Comparison of ENCODE assay signal across 34 mouse cellular contexts in the genomic region with DNA sequence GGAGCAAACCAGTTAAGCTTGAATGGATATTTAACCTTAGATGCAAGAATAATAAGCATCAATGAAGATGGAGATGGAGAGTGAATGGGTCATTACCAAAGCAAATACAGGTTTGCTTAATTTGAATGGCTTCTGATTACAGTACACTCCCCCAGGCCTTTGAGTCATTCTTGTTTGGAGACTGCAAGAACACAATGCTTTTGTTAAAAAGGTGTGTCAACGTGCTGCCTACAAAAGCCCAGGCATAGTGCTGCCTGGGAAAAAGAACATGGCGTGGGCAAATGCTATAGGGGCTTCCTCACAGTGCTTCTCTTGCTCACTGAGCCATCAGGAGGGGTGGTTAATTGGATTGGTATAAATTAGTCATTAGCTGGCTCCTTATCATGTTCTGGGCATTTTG. TPM values are rescaled to one million over a fixed set of nuclear protein-coding genes. Genes with fewer than 3 reads are reported as not detected.
DNase-seq lines count a peak whose midpoint lies in the region; ATAC-seq and TF ChIP-seq lines count a peak whose summit lies in the region.
"Had no signal": no experiment of that assay in that cellular context is flagged by ENCODE, and none has a peak within 500 bp of the region (broad histone marks: within the 10 kb centered on the region; RNA-seq: fewer than 3 reads in every experiment).

No protein-coding gene starts in this region.

- H3K9ac ChIP-seq in kidney, embryonic 15.5 days: no peak overlapping the region
- H3K9ac ChIP-seq in ES-E14 (ENCODE audit: insufficient read depth, low read depth, low read length, poor library complexity, severe bottlenecking): no peak overlapping the region
- H3K9ac ChIP-seq in stomach, embryonic 16.5 days (ENCODE audit: low read length): no peak overlapping the region
- no peak overlapping the region for H3K9ac ChIP-seq in midbrain, embryonic 13.5 days (replicated peaks)
- H3K9ac ChIP-seq: embryonic facial prominence, embryonic 15.5 days; heart, embryonic 15.5 days; hindbrain, embryonic 15.5 days; liver, embryonic 13.5 days had no signal

- no peaks in the 10 kb centered on the region for H3K36me3 ChIP-seq in kidney, embryonic 15.5 days
- no peaks in the 10 kb centered on the region for H3K36me3 ChIP-seq in ES-E14 (ENCODE audit: control insufficient read depth, insufficient read depth, low read length, poor library complexity, severe bottlenecking)
- H3K36me3 ChIP-seq in stomach, embryonic 16.5 days (ENCODE audit: control insufficient read depth, insufficient read depth, low read length): no peaks in the 10 kb centered on the region
- no peaks in the 10 kb centered on the region for H3K36me3 ChIP-seq in midbrain, embryonic 13.5 days
- H3K36me3 ChIP-seq: embryonic facial prominence, embryonic 15.5 days; heart, embryonic 15.5 days; hindbrain, embryonic 15.5 days; liver, embryonic 13.5 days had no signal

- no peak for TF ChIP-seq POLR2A in brain, embryonic 14.5 days (IDR thresholded peaks at IDR 0.05; ENCODE audit: borderline replicate concordance, extremely low read depth, insufficient read depth, insufficient read length, poor library complexity, severe bottlenecking)

- WGBS in kidney, embryonic 15.5 days: 37% methylated on average over 2 of the region's 2 CpGs
- 42% methylated on average over 2 of the region's 2 CpGs for WGBS in stomach, embryonic 16.5 days
- WGBS in midbrain, embryonic 13.5 days: 49% methylated on average over 2 of the region's 2 CpGs

- no peak overlapping the region for H3K4me2 ChIP-seq in kidney, embryonic 15.5 days
- H3K4me2 ChIP-seq in stomach, embryonic 16.5 days (ENCODE audit: low read depth, low read length): 0 out of 2 replicates have a peak overlapping the region, but pooled peaks have one; percentile 9
- H3K4me2 ChIP-seq in midbrain, embryonic 13.5 days (replicated peaks): no peak overlapping the region
- H3K4me2 ChIP-seq: embryonic facial prominence, embryonic 15.5 days; heart, embryonic 15.5 days; hindbrain, embryonic 15.5 days; liver, embryonic 13.5 days had no signal

- peaks cover 7% of the 10 kb centered on the region; the same call in 1 of the 2 replicates for H3K4me1 ChIP-seq in kidney, embryonic 15.5 days
- H3K4me1 ChIP-seq in ES-E14 (ENCODE audit: control insufficient read depth in 2 of 2, insufficient read depth in 2 of 2, low read length in 2 of 2, poor library complexity in 1 of 2): peaks cover 0 to 2% of the 10 kb centered on the region in 2 experiments; a peak in 1 of 4 replicates
- no peaks in the 10 kb centered on the region for H3K4me1 ChIP-seq in stomach, embryonic 16.5 days (ENCODE audit: control insufficient read depth, insufficient read depth, low read length)
- H3K4me1 ChIP-seq in midbrain, embryonic 13.5 days (replicated peaks): no peaks in the 10 kb centered on the region
- H3K4me1 ChIP-seq: embryonic facial prominence, embryonic 15.5 days; heart, embryonic 15.5 days; hindbrain, embryonic 15.5 days; liver, embryonic 13.5 days; megakaryocyte, embryonic 14.5 days had no signal

- H3K27ac ChIP-seq in kidney, embryonic 15.5 days: no peak overlapping the region
- no peak overlapping the region for H3K27ac ChIP-seq in ES-E14 (ENCODE audit: insufficient read depth, low read depth, low read length, poor library complexity, severe bottlenecking)
- no peak overlapping the region for H3K27ac ChIP-seq in stomach, embryonic 16.5 days (ENCODE audit: low read length)
- no peak overlapping the region for H3K27ac ChIP-seq in midbrain, embryonic 13.5 days
- H3K27ac ChIP-seq: embryonic facial prominence, embryonic 15.5 days; heart, adult 2 months; heart, embryonic 15.5 days; hindbrain, embryonic 15.5 days; left cerebral cortex, adult 2 months; liver, embryonic 13.5 days had no signal

- H3K9me3 ChIP-seq in kidney, embryonic 15.5 days (replicated peaks): no peaks in the 10 kb centered on the region
- no peaks in the 10 kb centered on the region for H3K9me3 ChIP-seq in ES-E14 (ENCODE audit: control insufficient read depth, insufficient read depth, low read depth, low read length)
- no peaks in the 10 kb centered on the region for H3K9me3 ChIP-seq in stomach, embryonic 16.5 days (replicated peaks; ENCODE audit: control insufficient read depth, low read length)
- no peaks in the 10 kb centered on the region for H3K9me3 ChIP-seq in midbrain, embryonic 13.5 days
- H3K9me3 ChIP-seq: embryonic facial prominence, embryonic 15.5 days; heart, embryonic 15.5 days; hindbrain, embryonic 15.5 days; liver, embryonic 13.5 days had no signal

- H3K4me3 ChIP-seq in kidney, embryonic 15.5 days (replicated peaks): no peak overlapping the region
- H3K4me3 ChIP-seq in ES-E14 (ENCODE audit: insufficient read depth in 1 of 2, low read depth in 1 of 2, low read length in 2 of 2, poor library complexity in 1 of 2, severe bottlenecking in 1 of 2): no peak overlapping the region
- H3K4me3 ChIP-seq in stomach, embryonic 16.5 days (replicated peaks; ENCODE audit: low read length): no peak overlapping the region
- no peak overlapping the region for H3K4me3 ChIP-seq in midbrain, embryonic 13.5 days (replicated peaks)
- H3K4me3 ChIP-seq: embryonic facial prominence, embryonic 15.5 days; heart, adult 2 months; heart, embryonic 15.5 days; hindbrain, embryonic 15.5 days; left cerebral cortex, adult 2 months; liver, embryonic 13.5 days; megakaryocyte, embryonic 14.5 days had no signal

- DNase-seq in kidney, postnatal 10 days: no peak
- DNase-seq in ES-E14 (ENCODE audit: low read depth, low spot score): peak; percentile 43
- DNase-seq in brain, embryonic 14.5 days (ENCODE audit: low read depth): peak; percentile 56
- DNase-seq: adrenal gland, adult 2 months; cerebellum, adult 18-20 months; cerebellum, postnatal 14 days; gastrocnemius, postnatal 10 days; heart, adult 2 months; heart, postnatal 36 days; kidney, adult 8-10 months; layer of hippocampus, adult 9-11 months; liver, embryonic 13.5 days; lung, adult 2 months; midbrain, embryonic 14.5 days; right cerebral cortex, postnatal 25 days; spleen, adult 18-20 months; thymus, adult 18-20 months; thymus, postnatal 36 days had no signal

- TF ChIP-seq CTCF in brain, embryonic 14.5 days (IDR thresholded peaks at IDR 0.05; ENCODE audit: borderline replicate concordance, extremely low read depth, insufficient read depth, insufficient read length): no peak

- ATAC-seq in kidney, embryonic 15.5 days (replicated peaks; ENCODE audit: low FRiP score): peak; percentile 36; the same call in 1 of the 2 replicates
- 0 out of 2 replicates have a peak, but pooled peaks have one; percentile 33 for ATAC-seq in stomach, embryonic 16.5 days (ENCODE audit: insufficient read depth, low FRiP score)
- no peak for ATAC-seq in midbrain, embryonic 13.5 days
- ATAC-seq in cerebellum, adult (ENCODE audit: insufficient number of reproducible peaks, low FRiP score, low TSS enrichment): no peak

- in situ Hi-C loops in ES-E14 (cut with MboI; ENCODE audit: low sequenced_read_pairs in 2 of 2, unreplicated experiment in 2 of 2): no loop called here

- no peaks in the 10 kb centered on the region for H3K27me3 ChIP-seq in kidney, embryonic 15.5 days
- no peaks in the 10 kb centered on the region for H3K27me3 ChIP-seq in stomach, embryonic 16.5 days (ENCODE audit: control insufficient read depth, insufficient read depth, low read length)
- no peaks in the 10 kb centered on the region for H3K27me3 ChIP-seq in midbrain, embryonic 13.5 days
- H3K27me3 ChIP-seq: embryonic facial prominence, embryonic 15.5 days; heart, embryonic 15.5 days; hindbrain, embryonic 15.5 days; liver, embryonic 13.5 days; megakaryocyte, embryonic 14.5 days had no signal

TF ChIP-seq in ES-E14, 5 proteins besides CTCF, POLR2A, EP300 and RAD21:
- TF ChIP-seq MAFK (IDR thresholded peaks at IDR 0.05; ENCODE audit: insufficient read depth, low read depth, low read length) (no peak), CHD2 (IDR thresholded peaks at IDR 0.05; ENCODE audit: low read depth, low read length) (no peak), ZC3H11A (IDR thresholded peaks at IDR 0.05; ENCODE audit: borderline replicate concordance, low read depth, low read length) (no peak), HCFC1 (IDR thresholded peaks at IDR 0.05; ENCODE audit: borderline replicate concordance, insufficient read depth, low read length) (no peak), ZNF384 (IDR thresholded peaks at IDR 0.05; ENCODE audit: low read depth, low read length) (no peak)
TF ChIP-seq in ES-E14: peak in this region for 0.

RNA-seq across cellular contexts. Expression of a gene that starts 46.1 kb away (rescaled TPM):
- not detected in 2 replicates for polyA plus RNA-seq in kidney, embryonic 15.5 days (2015; fragmentation: Nextera tagmentation; extraction: Ambion mirVana)
- not detected in 2 replicates for total RNA-seq in ES-E14 (2012; rRNA removed)
- not detected in 2 replicates for polyA plus RNA-seq in brain, embryonic 14.5 days (2012; rRNA removed)
- not detected in 2 replicates for polyA plus RNA-seq in stomach, embryonic 16.5 days (2015; fragmentation: Nextera tagmentation; extraction: Ambion mirVana)
- not detected in 2 replicates for polyA plus RNA-seq in midbrain, embryonic 13.5 days (2015; fragmentation: Nextera tagmentation; extraction: Ambion mirVana)
- total RNA-seq: adrenal gland, adult 2 months; adrenal gland, postnatal 4 days; gastrocnemius, postnatal 10 days; heart, adult 2 months; heart, postnatal 36 days; left cerebral cortex, adult 2 months; left cerebral cortex, postnatal 36 days had no signal
- polyA plus RNA-seq: adrenal gland, adult 2 months; C2C12; embryonic facial prominence, embryonic 15.5 days; heart, adult 2 months; heart, embryonic 15.5 days; hindbrain, embryonic 15.5 days; intestine, embryonic 14.5 days; large intestine, adult 2 months; limb, embryonic 14.5 days; liver, embryonic 13.5 days; lung, adult 2 months; midbrain, embryonic 14.5 days; neural tube, embryonic 11.5 days had no signal

Comparison
In these comparisons a context has a peak if more than half of its experiments do, and no peak if none do; other contexts are left out.
1. ATAC-seq: peak in kidney, embryonic 15.5 days (single experiment) and stomach, embryonic 16.5 days (single experiment); none in midbrain, embryonic 13.5 days (single experiment) and cerebellum, adult (single experiment).